ENCODE assay signal across 8 mouse cellular contexts in genomic region chr6:22288737-22289460, GRCm38 (mm10). TPM values are rescaled to one million over a fixed set of nuclear protein-coding genes. Genes with fewer than 3 reads are reported as not detected.
DNase-seq lines count a peak whose midpoint lies in the region; ATAC-seq and TF ChIP-seq lines count a peak whose summit lies in the region.
"Had no signal": no experiment of that assay in that cellular context is flagged by ENCODE, and none has a peak within 500 bp of the region (broad histone marks: within the 10 kb centered on the region; RNA-seq: fewer than 3 reads in every experiment).

No protein-coding gene starts in this region.

- H3K9ac ChIP-seq in forebrain, embryonic 16.5 days (replicated peaks; ENCODE audit: low read depth, low read length), result peak overlapping the region; percentile 44

- intact Hi-C loops in left cerebral cortex, adult 2 months (cut with DNase I), result no loop called here

- peak; percentile 21 to 32 for DNase-seq in left cerebral cortex, adult 2 months (ENCODE audit: extremely low spot score in 1 of 2, low spot score in 2 of 2)
- no peak for DNase-seq in left cerebral cortex, adult 9 months (ENCODE audit: low spot score in 2 of 2)
- peak; percentile 28 for DNase-seq in kidney, postnatal 14 days
- DNase-seq in lung, postnatal 4 days, result peak; percentile 17 to 28
- peak; percentile 53 for DNase-seq in right cerebral cortex, postnatal 4 days

- no peak overlapping the region for H3K27ac ChIP-seq in left cerebral cortex, adult 2 months
- H3K27ac ChIP-seq in brown adipose tissue, adult 24 weeks (replicated peaks; ENCODE audit: low read depth, low read length), result no peak overlapping the region
- no peak overlapping the region for H3K27ac ChIP-seq in forebrain, embryonic 16.5 days (ENCODE audit: low read length)

- peak overlapping the region; percentile 28 for H3K4me3 ChIP-seq in left cerebral cortex, adult 2 months
- H3K4me3 ChIP-seq in brown adipose tissue, adult 24 weeks (ENCODE audit: insufficient read depth, low read depth, low read length), result 0 out of 2 replicates have a peak overlapping the region, but pooled peaks have one; percentile 8
- H3K4me3 ChIP-seq in forebrain, embryonic 16.5 days (replicated peaks; ENCODE audit: low read length), result peak overlapping the region; percentile 48
- H3K4me3 ChIP-seq: erythroblast, embryonic 14.5 days had no signal

- H3K4me2 ChIP-seq in forebrain, embryonic 16.5 days (ENCODE audit: low read length), result peak overlapping the region; percentile 85

- H3K9me3 ChIP-seq in forebrain, embryonic 16.5 days (ENCODE audit: control insufficient read depth, low read length), result no peaks in the 10 kb centered on the region

- no peaks in the 10 kb centered on the region for H3K36me3 ChIP-seq in forebrain, embryonic 16.5 days (ENCODE audit: control insufficient read depth, insufficient read depth)

- no peaks in the 10 kb centered on the region for H3K4me1 ChIP-seq in brown adipose tissue, adult 24 weeks (ENCODE audit: control insufficient read depth, insufficient read depth, insufficient read length, low read length)
- peaks cover 22% of the 10 kb centered on the region for H3K4me1 ChIP-seq in forebrain, embryonic 16.5 days (replicated peaks; ENCODE audit: control insufficient read depth, insufficient read depth, low read length)

- peak; percentile 21 for TF ChIP-seq CTCF in left cerebral cortex, adult 2 months (IDR thresholded peaks at IDR 0.05)

- H3K27me3 ChIP-seq in forebrain, embryonic 16.5 days (replicated peaks; ENCODE audit: control insufficient read depth, insufficient read depth, low read length), result peaks cover 14% of the 10 kb centered on the region

- peak; percentile 78 for ATAC-seq in forebrain, embryonic 16.5 days

- under 1% methylated on average over 38 of the region's 38 CpGs for WGBS in forebrain, embryonic 16.5 days

RNA-seq across cellular contexts. Expression of gene Wnt16, which starts 0.9 kb away (rescaled TPM):
- total RNA-seq in left cerebral cortex, adult 2 months (2021), result 1 to 10 TPM in 1 of 2 experiments, under 1 TPM in 1; 0.72 to 1.1 TPM
- polyA plus RNA-seq in brown adipose tissue, adult 24 weeks (2012; ENCODE audit: insufficient read depth, insufficient read length, missing spikeins), result not detected in 2 replicates
- polyA plus RNA-seq in forebrain, embryonic 16.5 days (2015; fragmentation: Nextera tagmentation; extraction: Ambion mirVana), result 0.18 TPM in 1 of 2 replicates, not detected in the other
- polyA plus RNA-seq: erythroblast, embryonic 14.5 days had no signal

Comparison
In these comparisons a context has a peak if more than half of its experiments do, and no peak if none do; other contexts are left out.
1. DNase-seq: peak in left cerebral cortex, adult 2 months (2 of 2), kidney, postnatal 14 days (single experiment), lung, postnatal 4 days (2 of 2) and right cerebral cortex, postnatal 4 days (single experiment); none in left cerebral cortex, adult 9 months (0 of 2).
2. Peak in every context shown above with its lines, with median percentiles within 50 percentile points of each other: H3K4me3 ChIP-seq.